Mouse (Mus musculus) thymus, postnatal 14 days (tissue): ENCODE measurements around the gene Mrpl17.
A peak's percentile ranks its signal among the peaks of the same experiment; 100 is the strongest.

Experiments used
- DNase-seq: peaks from one replicate; pipeline ENCODE4 v3.0.0; 2021

The Mrpl17 gene

GRCm38 (mm10) chr7:105784556-105784955 is 26.3 kb downstream of the Mrpl17 start:
- no peak for DNase-seq

GRCm38 (mm10) chr7:105783861-105784260 is 27.0 kb downstream of the Mrpl17 start:
- DNase-seq = no peak

GRCm38 (mm10) chr7:105778553-105779265 is 32.2 kb downstream of the Mrpl17 start:
- DNase-seq = peak; percentile 66

GRCm38 (mm10) chr7:105777797-105778552 is 32.9 kb downstream of the Mrpl17 start:
- peak; percentile 20 for DNase-seq

GRCm38 (mm10) chr7:105777316-105777715 is 33.6 kb downstream of the Mrpl17 start:
- DNase-seq = no peak

- no peak for DNase-seq
Observed at GRCm38 (mm10) chr7:105776026-105776425, 34.9 kb downstream of the Mrpl17 start.

GRCm38 (mm10) chr7:105774661-105775060 is 36.2 kb downstream of the Mrpl17 start:
- no peak for DNase-seq

GRCm38 (mm10) chr7:105773041-105773440 is 37.9 kb downstream of the Mrpl17 start:
- no peak for DNase-seq

- no peak for DNase-seq
Observed at GRCm38 (mm10) chr7:105772331-105772730, 38.6 kb downstream of the Mrpl17 start.

- DNase-seq = no peak
Observed at GRCm38 (mm10) chr7:105769959-105770358, 40.9 kb downstream of the Mrpl17 start.

- DNase-seq = no peak
Observed at GRCm38 (mm10) chr7:105767729-105768165, 43.2 kb downstream of the Mrpl17 start.

- no peak for DNase-seq
Observed at GRCm38 (mm10) chr7:105764331-105764730, 46.6 kb downstream of the Mrpl17 start.

- DNase-seq = no peak
Observed at GRCm38 (mm10) chr7:105762517-105763270, 48.2 kb downstream of the Mrpl17 start.

GRCm38 (mm10) chr7:105761813-105762484 is 49.0 kb downstream of the Mrpl17 start:
- DNase-seq = no peak

- DNase-seq = no peak
Observed at GRCm38 (mm10) chr7:105753281-105753680, 57.6 kb downstream of the Mrpl17 start.
